Mouse (Mus musculus): ENCODE data around the gene Rgs7bp. TPM values are rescaled to one million over a fixed set of nuclear protein-coding genes. Genes with fewer than 3 reads are reported as not detected.

Rgs7bp gene
- total and polyA plus RNA-seq, 3 experiments: 0.15 to 0.16 TPM; not detected in 1

GRCm38 (mm10) chr13:105066890-105067845 is 12.4 kb upstream of the Rgs7bp start:
- TF ChIP-seq POLR2AphosphoS5 (IDR thresholded peaks at IDR 0.05; ENCODE audit: insufficient replicate concordance, low read depth, low read length): no peak
- no peak for TF ChIP-seq GATA1 (IDR thresholded peaks at IDR 0.05; ENCODE audit: borderline replicate concordance, low read length)
- TF ChIP-seq CTCF (IDR thresholded peaks at IDR 0.05; ENCODE audit: low read depth, low read length): no peak
- TF ChIP-seq GATA2 (IDR thresholded peaks at IDR 0.05; ENCODE audit: borderline replicate concordance, low read depth, low read length): no peak
- no peak for TF ChIP-seq TAL1 (conservative IDR thresholded peaks at IDR 0.05; ENCODE audit: low read depth, low read length)
- Histone ChIP-seq H3K27me3 (ENCODE audit: insufficient read depth, low read length) (peaks cover 7% of the 10 kb centered on the region; the same call in 1 of the 2 replicates), H3K4me1 (ENCODE audit: insufficient read depth, low read depth, low read length) (peaks cover 16% of the 10 kb centered on the region), H3K9me3 (replicated peaks) (no peaks in the 10 kb centered on the region), H3K36me3 (replicated peaks) (no peaks in the 10 kb centered on the region), H3K4me3 (ENCODE audit: low read depth, low read length) (no peak overlapping the region)
- no peak for DNase-seq (ENCODE audit: low spot score)
- ATAC-seq (ENCODE audit: extremely low read depth, insufficient number of reproducible peaks, low FRiP score, poor library complexity, severe bottlenecking): peak; percentile 22

- Histone ChIP-seq H3K4me1 (ENCODE audit: insufficient read depth, low read depth, low read length) (peaks cover 16% of the 10 kb centered on the region), H3K9me3 (replicated peaks) (no peaks in the 10 kb centered on the region), H3K4me3 (ENCODE audit: low read depth, low read length) (no peak overlapping the region), H3K27me3 (ENCODE audit: insufficient read depth, low read length) (peaks cover 11% of the 10 kb centered on the region; the same call in 1 of the 2 replicates), H3K36me3 (replicated peaks) (no peaks in the 10 kb centered on the region)
- no peak for TF ChIP-seq GATA2 (IDR thresholded peaks at IDR 0.05; ENCODE audit: borderline replicate concordance, low read depth, low read length)
- no peak for TF ChIP-seq TAL1 (conservative IDR thresholded peaks at IDR 0.05; ENCODE audit: low read depth, low read length)
- no peak for TF ChIP-seq POLR2AphosphoS5 (IDR thresholded peaks at IDR 0.05; ENCODE audit: insufficient replicate concordance, low read depth, low read length)
- no peak for TF ChIP-seq CTCF (IDR thresholded peaks at IDR 0.05; ENCODE audit: low read depth, low read length)
- no peak for TF ChIP-seq GATA1 (IDR thresholded peaks at IDR 0.05; ENCODE audit: borderline replicate concordance, low read length)
- ATAC-seq (ENCODE audit: extremely low read depth, insufficient number of reproducible peaks, low FRiP score, poor library complexity, severe bottlenecking) (no peak), DNase-seq (ENCODE audit: low spot score) (no peak)
Measured at GRCm38 (mm10) chr13:105066119-105066518, 11.4 kb upstream of the Rgs7bp start.

GRCm38 (mm10) chr13:105055374-105055773 is 644 bp upstream of the Rgs7bp start:
- Histone ChIP-seq H3K4me1 (ENCODE audit: insufficient read depth, low read depth, low read length) (peaks cover 18% of the 10 kb centered on the region), H3K36me3 (replicated peaks) (no peaks in the 10 kb centered on the region), H3K4me3 (ENCODE audit: low read depth, low read length) (no peak overlapping the region), H3K27me3 (ENCODE audit: insufficient read depth, low read length) (peaks cover 23% of the 10 kb centered on the region; the same call in 1 of the 2 replicates), H3K9me3 (replicated peaks) (peaks cover 13% of the 10 kb centered on the region)
- TF ChIP-seq GATA2 (IDR thresholded peaks at IDR 0.05; ENCODE audit: borderline replicate concordance, low read depth, low read length): no peak
- no peak for TF ChIP-seq POLR2AphosphoS5 (IDR thresholded peaks at IDR 0.05; ENCODE audit: insufficient replicate concordance, low read depth, low read length)
- TF ChIP-seq GATA1 (IDR thresholded peaks at IDR 0.05; ENCODE audit: borderline replicate concordance, low read length): no peak
- TF ChIP-seq CTCF (IDR thresholded peaks at IDR 0.05; ENCODE audit: low read depth, low read length): no peak
- no peak for TF ChIP-seq TAL1 (conservative IDR thresholded peaks at IDR 0.05; ENCODE audit: low read depth, low read length)
- ATAC-seq (ENCODE audit: extremely low read depth, insufficient number of reproducible peaks, low FRiP score, poor library complexity, severe bottlenecking) (no peak), DNase-seq (ENCODE audit: low spot score) (no peak)

- Histone ChIP-seq H3K4me1 (ENCODE audit: insufficient read depth, low read depth, low read length) (peaks cover 19% of the 10 kb centered on the region), H3K4me3 (ENCODE audit: low read depth, low read length) (no peak overlapping the region), H3K36me3 (replicated peaks) (no peaks in the 10 kb centered on the region), H3K27me3 (ENCODE audit: insufficient read depth, low read length) (peaks cover 23% of the 10 kb centered on the region; the same call in 1 of the 2 replicates), H3K9me3 (replicated peaks) (peaks cover 13% of the 10 kb centered on the region)
- TF ChIP-seq CTCF (IDR thresholded peaks at IDR 0.05; ENCODE audit: low read depth, low read length): no peak
- no peak for ATAC-seq (ENCODE audit: extremely low read depth, insufficient number of reproducible peaks, low FRiP score, poor library complexity, severe bottlenecking)
- no peak for DNase-seq (ENCODE audit: low spot score)
Measured at GRCm38 (mm10) chr13:105054941-105055309, 195 bp upstream of the Rgs7bp start.

- Histone ChIP-seq H3K9me3 (replicated peaks) (peaks cover 13% of the 10 kb centered on the region), H3K27me3 (ENCODE audit: insufficient read depth, low read length) (peaks cover 16% of the 10 kb centered on the region; the same call in 1 of the 2 replicates), H3K4me3 (ENCODE audit: low read depth, low read length) (no peak overlapping the region), H3K4me1 (ENCODE audit: insufficient read depth, low read depth, low read length) (peaks cover 31% of the 10 kb centered on the region), H3K36me3 (replicated peaks) (no peaks in the 10 kb centered on the region)
- DNase-seq (ENCODE audit: low spot score) (no peak), ATAC-seq (ENCODE audit: extremely low read depth, insufficient number of reproducible peaks, low FRiP score, poor library complexity, severe bottlenecking) (no peak)
- TF ChIP-seq TAL1 (conservative IDR thresholded peaks at IDR 0.05; ENCODE audit: low read depth, low read length) (no peak), GATA1 (IDR thresholded peaks at IDR 0.05; ENCODE audit: borderline replicate concordance, low read length) (no peak), POLR2AphosphoS5 (IDR thresholded peaks at IDR 0.05; ENCODE audit: insufficient replicate concordance, low read depth, low read length) (no peak), CTCF (IDR thresholded peaks at IDR 0.05; ENCODE audit: low read depth, low read length) (no peak), GATA2 (IDR thresholded peaks at IDR 0.05; ENCODE audit: borderline replicate concordance, low read depth, low read length) (no peak)
Measured at GRCm38 (mm10) chr13:105053618-105054017, 1.1 kb downstream of the Rgs7bp start.

- H3K4me1 ChIP-seq (ENCODE audit: insufficient read depth, low read depth, low read length): peaks cover 48% of the 10 kb centered on the region
- peaks cover 13% of the 10 kb centered on the region for H3K9me3 ChIP-seq (replicated peaks)
- H3K27me3 ChIP-seq (ENCODE audit: insufficient read depth, low read length): peaks cover 17% of the 10 kb centered on the region; the same call in 1 of the 2 replicates
- H3K4me3 ChIP-seq (ENCODE audit: low read depth, low read length): no peak overlapping the region
- TF ChIP-seq TAL1 (conservative IDR thresholded peaks at IDR 0.05; ENCODE audit: low read depth, low read length) (no peak), CTCF (IDR thresholded peaks at IDR 0.05; ENCODE audit: low read depth, low read length) (no peak), GATA2 (IDR thresholded peaks at IDR 0.05; ENCODE audit: borderline replicate concordance, low read depth, low read length) (no peak), POLR2AphosphoS5 (IDR thresholded peaks at IDR 0.05; ENCODE audit: insufficient replicate concordance, low read depth, low read length) (no peak)
- no peaks in the 10 kb centered on the region for H3K36me3 ChIP-seq (replicated peaks)
- no peak for ATAC-seq (ENCODE audit: extremely low read depth, insufficient number of reproducible peaks, low FRiP score, poor library complexity, severe bottlenecking)
- DNase-seq (ENCODE audit: low spot score): no peak
Measured at GRCm38 (mm10) chr13:105051432-105051831, 3.3 kb downstream of the Rgs7bp start.

Measured in G1E (cell line).